Mouse (Mus musculus) midbrain, embryonic 12.5 days (tissue): ENCODE data around the gene Tsc22d1. TPM values are rescaled to one million over a fixed set of nuclear protein-coding genes. Genes with fewer than 3 reads are reported as not detected.
A peak's percentile ranks its signal among the peaks of the same experiment; 100 is the strongest.

Experiments
- ATAC-seq: fragments of 200-750 bp; cut with Nextera tagmentation; 2 replicates; pipeline ENCODE4 v1.8.0; 2017; ENCODE audit warnings: low read depth, moderate TSS enrichment, moderate library complexity; ENCODE audit not compliant: low FRiP score
- H3K27ac ChIP-seq: fragments of 300-500 bp; sonication (generic); replicated peaks from 2 replicates; pipeline ENCODE4 v1.5.1; 2016; ENCODE audit warnings: mild to moderate bottlenecking
- H3K27me3 ChIP-seq: fragments of 300-500 bp; sonication (generic); 2 replicates; pipeline ENCODE4 v1.6.1; 2016; ENCODE audit warnings: mild to moderate bottlenecking
- H3K36me3 ChIP-seq: fragments of 300-500 bp; sonication (generic); 2 replicates; pipeline ENCODE4 v1.6.1; 2016
- H3K4me1 ChIP-seq: fragments of 300-500 bp; sonication (generic); 2 replicates; pipeline ENCODE4 v1.6.1; 2016
- H3K4me2 ChIP-seq: fragments of 300-500 bp; sonication (generic); replicated peaks from 2 replicates; pipeline ENCODE4 v1.6.1; 2016; ENCODE audit warnings: mild to moderate bottlenecking, moderate library complexity
- H3K4me3 ChIP-seq: fragments of 300-500 bp; sonication (generic); 2 replicates; pipeline ENCODE4 v1.5.1; 2016; ENCODE audit warnings: mild to moderate bottlenecking
- H3K9ac ChIP-seq: fragments of 300-500 bp; sonication (generic); replicated peaks from 2 replicates; pipeline ENCODE4 v1.6.1; 2016; ENCODE audit warnings: mild to moderate bottlenecking, moderate library complexity
- H3K9me3 ChIP-seq: fragments of 300-500 bp; sonication (generic); 2 replicates; pipeline ENCODE4 v1.6.1; 2016; ENCODE audit warnings: mild to moderate bottlenecking
- WGBS: fragments of 180-500 bp; shearing (Covaris S2); methylation state at CpG from one replicate; pipeline ENCODE4 v1.1.7; 2016; 5-methylcytosine and 5-hydroxymethylcytosine counted together
- polyA plus RNA-seq: library from polyadenylated mRNA; unstranded; fragments of >200 nt; fragmentation: Nextera tagmentation; extraction: Ambion mirVana; gene quantifications from 2 replicates; pipeline ENCODE4 v1.2.1, GENCODE M21; 2016

Gene Tsc22d1
- polyA plus RNA-seq, 1 experiment from 2014 or later, result 539 TPM

- 88% methylated on average over 6 of the region's 6 CpGs for WGBS
- ATAC-seq, result no peak
- H3K4me2 ChIP-seq, result no peak overlapping the region
- 0 out of 2 replicates have a peak, but pooled peaks cover 8% of the 10 kb centered on the region for H3K36me3 ChIP-seq
- H3K27ac ChIP-seq, result no peak overlapping the region
- H3K27me3 ChIP-seq, result no peaks in the 10 kb centered on the region
- H3K4me3 ChIP-seq, result no peak overlapping the region
- H3K9ac ChIP-seq, result no peak overlapping the region
- 0 out of 2 replicates have a peak, but pooled peaks cover 11% of the 10 kb centered on the region for H3K4me1 ChIP-seq
- no peaks in the 10 kb centered on the region for H3K9me3 ChIP-seq
Observed at GRCm38 (mm10) chr14:76451011-76451410, 36.2 kb downstream of the Tsc22d1 start.

- Histone ChIP-seq H3K4me1 (0 out of 2 replicates have a peak, but pooled peaks cover 11% of the 10 kb centered on the region), H3K9ac (no peak overlapping the region), H3K36me3 (peaks cover 13% of the 10 kb centered on the region; the same call in 1 of the 2 replicates), H3K4me3 (no peak overlapping the region), H3K27me3 (no peaks in the 10 kb centered on the region), H3K9me3 (no peaks in the 10 kb centered on the region), H3K4me2 (no peak overlapping the region), H3K27ac (no peak overlapping the region)
- no peak; the same call in 1 of the 2 replicates for ATAC-seq
- WGBS, result 82% methylated on average over 17 of the region's 17 CpGs
Observed at GRCm38 (mm10) chr14:76452751-76453360, 38.1 kb downstream of the Tsc22d1 start.

GRCm38 (mm10) chr14:76454673-76455072 lies 39.9 kb downstream of the Tsc22d1 start:
- H3K27ac ChIP-seq, result no peak overlapping the region
- H3K9me3 ChIP-seq, result no peaks in the 10 kb centered on the region
- no peak overlapping the region for H3K9ac ChIP-seq
- H3K4me3 ChIP-seq, result no peak overlapping the region
- ATAC-seq, result no peak
- H3K27me3 ChIP-seq, result no peaks in the 10 kb centered on the region
- H3K4me2 ChIP-seq, result no peak overlapping the region
- 0 out of 2 replicates have a peak, but pooled peaks cover 11% of the 10 kb centered on the region for H3K4me1 ChIP-seq
- whole genome bisulfite sequencing, result 78% methylated on average over 5 of the region's 5 CpGs
- H3K36me3 ChIP-seq, result peaks cover 17% of the 10 kb centered on the region; the same call in 1 of the 2 replicates

- WGBS, result 82% methylated on average over 7 of the region's 7 CpGs
- Histone ChIP-seq H3K9ac (no peak overlapping the region), H3K4me3 (no peak overlapping the region), H3K9me3 (no peaks in the 10 kb centered on the region), H3K4me2 (no peak overlapping the region), H3K4me1 (0 out of 2 replicates have a peak, but pooled peaks cover 11% of the 10 kb centered on the region), H3K36me3 (peaks cover 14% of the 10 kb centered on the region; the same call in 1 of the 2 replicates), H3K27me3 (no peaks in the 10 kb centered on the region), H3K27ac (no peak overlapping the region)
- ATAC-seq, result no peak
Observed at GRCm38 (mm10) chr14:76455159-76455558, 40.4 kb downstream of the Tsc22d1 start.

- H3K9ac ChIP-seq, result no peak overlapping the region
- H3K27ac ChIP-seq, result no peak overlapping the region
- H3K4me3 ChIP-seq, result no peak overlapping the region
- H3K4me2 ChIP-seq, result no peak overlapping the region
- no peaks in the 10 kb centered on the region for H3K27me3 ChIP-seq
- peaks cover 11% of the 10 kb centered on the region; the same call in 1 of the 2 replicates for H3K4me1 ChIP-seq
- peaks cover 14% of the 10 kb centered on the region; the same call in 1 of the 2 replicates for H3K36me3 ChIP-seq
- ATAC-seq, result no peak
- H3K9me3 ChIP-seq, result no peaks in the 10 kb centered on the region
- WGBS, result 88% methylated on average over 3 of the region's 3 CpGs
Observed at GRCm38 (mm10) chr14:76457696-76458095, 42.9 kb downstream of the Tsc22d1 start.

- 84% methylated on average over 7 of the region's 7 CpGs for WGBS
- no peaks in the 10 kb centered on the region for H3K27me3 ChIP-seq
- no peaks in the 10 kb centered on the region for H3K9me3 ChIP-seq
- H3K27ac ChIP-seq, result no peak overlapping the region
- H3K9ac ChIP-seq, result no peak overlapping the region
- no peak overlapping the region for H3K4me3 ChIP-seq
- H3K4me1 ChIP-seq, result peaks cover 8% of the 10 kb centered on the region
- ATAC-seq, result no peak
- no peak overlapping the region for H3K4me2 ChIP-seq
- H3K36me3 ChIP-seq, result peaks cover 14% of the 10 kb centered on the region; the same call in 1 of the 2 replicates
Observed at GRCm38 (mm10) chr14:76460181-76460580, 45.4 kb downstream of the Tsc22d1 start.

GRCm38 (mm10) chr14:76461182-76461775 lies 46.5 kb downstream of the Tsc22d1 start:
- Histone ChIP-seq H3K36me3 (peaks cover 14% of the 10 kb centered on the region; the same call in 1 of the 2 replicates), H3K4me2 (no peak overlapping the region), H3K4me3 (no peak overlapping the region), H3K4me1 (peaks cover 9% of the 10 kb centered on the region), H3K27me3 (no peaks in the 10 kb centered on the region), H3K27ac (no peak overlapping the region), H3K9me3 (no peaks in the 10 kb centered on the region), H3K9ac (no peak overlapping the region)
- ATAC-seq, result no peak
- 82% methylated on average over 10 of the region's 10 CpGs for WGBS

- H3K9ac ChIP-seq, result no peak overlapping the region
- H3K4me2 ChIP-seq, result no peak overlapping the region
- peaks cover 16% of the 10 kb centered on the region for H3K4me1 ChIP-seq
- 92% methylated on average over 4 of the region's 4 CpGs for WGBS
- H3K27ac ChIP-seq, result no peak overlapping the region
- H3K9me3 ChIP-seq, result no peaks in the 10 kb centered on the region
- peaks cover 6% of the 10 kb centered on the region; the same call in 1 of the 2 replicates for H3K36me3 ChIP-seq
- no peaks in the 10 kb centered on the region for H3K27me3 ChIP-seq
- H3K4me3 ChIP-seq, result no peak overlapping the region
- no peak for ATAC-seq
Observed at GRCm38 (mm10) chr14:76463414-76464098, 48.8 kb downstream of the Tsc22d1 start.

GRCm38 (mm10) chr14:76464967-76465366 lies 50.2 kb downstream of the Tsc22d1 start:
- peaks cover 16% of the 10 kb centered on the region for H3K4me1 ChIP-seq
- H3K9ac ChIP-seq, result no peak overlapping the region
- H3K27me3 ChIP-seq, result no peaks in the 10 kb centered on the region
- no peak for ATAC-seq
- no peak overlapping the region for H3K4me2 ChIP-seq
- H3K4me3 ChIP-seq, result no peak overlapping the region
- peaks cover 6% of the 10 kb centered on the region; the same call in 1 of the 2 replicates for H3K36me3 ChIP-seq
- WGBS, result 74% methylated on average over 3 of the region's 3 CpGs
- H3K9me3 ChIP-seq, result no peaks in the 10 kb centered on the region
- H3K27ac ChIP-seq, result 0 out of 2 replicates have a peak overlapping the region, but pooled peaks have one; percentile 2

- H3K27me3 ChIP-seq, result no peaks in the 10 kb centered on the region
- WGBS, result 26% methylated on average over 18 of the region's 18 CpGs
- H3K4me2 ChIP-seq, result peak overlapping the region; percentile 26
- H3K36me3 ChIP-seq, result peaks cover 6% of the 10 kb centered on the region; the same call in 1 of the 2 replicates
- H3K4me1 ChIP-seq, result peaks cover 12% of the 10 kb centered on the region
- ATAC-seq, result peak; percentile 79
- no peaks in the 10 kb centered on the region for H3K9me3 ChIP-seq
- 0 out of 2 replicates have a peak overlapping the region, but pooled peaks have one; percentile 24 for H3K9ac ChIP-seq
- H3K27ac ChIP-seq, result 0 out of 2 replicates have a peak overlapping the region, but pooled peaks have one; percentile 25
- no peak overlapping the region for H3K4me3 ChIP-seq
Observed at GRCm38 (mm10) chr14:76466641-76467323, 52.0 kb downstream of the Tsc22d1 start.

GRCm38 (mm10) chr14:76467932-76468331 lies 53.2 kb downstream of the Tsc22d1 start:
- no peak overlapping the region for H3K9ac ChIP-seq
- H3K4me2 ChIP-seq, result no peak overlapping the region
- no peak for ATAC-seq
- H3K27me3 ChIP-seq, result no peaks in the 10 kb centered on the region
- 0 out of 2 replicates have a peak, but pooled peaks cover 3% of the 10 kb centered on the region for H3K36me3 ChIP-seq
- H3K4me3 ChIP-seq, result no peak overlapping the region
- WGBS, result 83% methylated on average over 11 of the region's 11 CpGs
- H3K27ac ChIP-seq, result no peak overlapping the region
- peaks cover 12% of the 10 kb centered on the region for H3K4me1 ChIP-seq
- H3K9me3 ChIP-seq, result no peaks in the 10 kb centered on the region
